Mouse (Mus musculus) thymus, postnatal 10 days (tissue): Measurements from ENCODE around the gene H2-Ab1.
A peak's percentile ranks its signal among the peaks of the same experiment; 100 is the strongest.

Source experiments
- DNase-seq, 2 experiments: peaks; one replicate each; pipeline ENCODE4 v3.0.0; 2021; ENCODE audit warnings: low spot score in 2 of 2

Gene H2-Ab1

GRCm38 (mm10) chr17:34239601-34240041 lies 17.9 kb upstream of the H2-Ab1 start:
- no peak for DNase-seq

DNA sequence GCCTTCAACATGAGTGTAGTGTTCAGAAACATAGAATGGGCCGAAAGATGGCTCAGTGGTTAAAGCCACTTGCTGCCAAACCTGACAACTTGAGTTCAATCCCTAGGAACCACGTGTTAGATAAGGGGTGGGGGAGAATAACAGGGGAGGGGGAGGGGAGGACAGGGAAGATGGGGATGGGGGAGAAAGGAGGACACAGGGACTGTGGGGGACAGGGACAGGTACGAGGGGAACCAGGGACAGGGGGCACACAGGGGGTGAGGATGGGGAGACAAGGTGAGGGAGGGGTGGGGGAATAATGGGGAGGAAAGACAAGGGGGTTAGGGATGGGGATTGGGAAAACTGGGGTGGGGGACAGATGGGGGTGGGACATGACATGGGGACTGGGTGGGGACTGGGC lies 17.1 kb upstream of the H2-Ab1 start:
- no peak for DNase-seq

DNA sequence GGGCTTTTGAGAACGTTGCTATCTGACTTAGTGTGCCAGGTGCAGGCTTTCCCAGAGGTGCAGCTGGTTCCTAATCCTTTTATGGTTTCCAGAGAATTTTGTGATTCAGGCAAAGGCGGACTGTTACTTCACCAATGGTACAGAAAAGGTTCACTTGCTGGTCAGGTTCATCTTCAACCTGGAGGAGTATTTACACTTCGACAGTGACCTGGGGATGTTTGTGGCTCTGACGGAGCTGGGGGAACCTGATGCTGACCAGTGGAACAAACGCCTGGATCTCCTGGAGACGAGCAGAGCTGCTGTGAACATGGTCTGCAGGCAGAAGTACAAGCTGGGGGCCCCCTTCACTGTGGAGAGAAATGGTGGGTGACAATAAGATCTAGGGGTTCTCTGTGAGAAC lies 16.6 kb upstream of the H2-Ab1 start:
- no peak for DNase-seq

DNA sequence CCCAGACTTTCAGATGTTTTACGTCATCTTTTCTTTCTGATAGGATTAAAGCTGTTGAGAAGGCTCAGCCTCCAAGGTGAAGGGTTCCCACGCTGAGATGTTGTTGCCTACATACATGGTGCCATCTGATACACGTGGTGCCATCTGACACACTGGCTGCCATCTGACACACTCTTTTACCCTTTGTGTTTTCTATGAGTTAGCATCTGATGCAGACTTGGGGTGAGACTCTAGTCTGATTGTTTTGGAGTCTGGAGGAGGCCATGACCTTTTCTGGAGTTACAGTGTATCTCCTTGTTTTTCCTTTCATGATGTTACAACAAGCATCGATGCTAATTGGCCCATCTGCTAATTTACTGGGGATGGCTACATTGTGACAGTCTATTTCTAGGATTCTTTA lies 12.8 kb upstream of the H2-Ab1 start:
- no peak for DNase-seq

DNA sequence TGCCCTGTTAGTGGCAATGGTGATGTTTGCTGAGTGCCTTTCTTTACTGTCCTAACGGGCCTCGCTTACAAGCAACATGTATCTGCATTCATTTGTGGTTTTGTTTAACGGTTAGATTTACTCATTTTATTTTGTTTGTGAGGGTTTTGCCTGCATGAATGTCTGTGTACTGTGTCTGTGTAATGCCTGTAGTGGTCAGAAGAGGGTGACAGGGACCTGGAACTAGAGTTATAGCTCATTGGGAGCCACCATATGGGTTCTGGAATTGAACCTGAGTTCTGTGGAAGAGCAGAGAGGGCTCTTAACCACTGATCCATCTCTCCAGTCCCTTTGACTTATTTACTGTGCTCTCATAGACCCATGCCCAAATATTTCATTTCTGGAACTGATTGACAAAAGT lies 10.4 kb upstream of the H2-Ab1 start:
- no peak for DNase-seq

DNA sequence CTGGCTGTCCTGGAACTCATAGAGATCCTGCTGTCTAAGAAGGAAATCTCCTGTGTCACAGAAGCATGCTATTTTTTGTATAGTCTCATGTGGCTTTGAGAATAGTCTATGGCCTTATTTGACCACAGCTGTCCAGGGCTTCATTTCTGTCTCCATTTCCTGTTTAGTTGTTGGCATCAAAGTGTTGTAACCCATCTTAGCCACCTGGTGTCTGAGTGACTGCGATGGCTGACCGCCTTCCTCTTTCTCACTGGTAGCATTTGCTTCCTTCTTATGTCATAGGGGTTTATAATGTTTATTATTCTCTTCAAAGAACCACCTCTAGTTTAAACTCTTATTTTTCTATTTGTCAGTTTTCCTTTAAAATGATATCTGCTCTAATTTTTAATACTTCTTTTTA lies 8.7 kb upstream of the H2-Ab1 start:
- no peak for DNase-seq

DNA sequence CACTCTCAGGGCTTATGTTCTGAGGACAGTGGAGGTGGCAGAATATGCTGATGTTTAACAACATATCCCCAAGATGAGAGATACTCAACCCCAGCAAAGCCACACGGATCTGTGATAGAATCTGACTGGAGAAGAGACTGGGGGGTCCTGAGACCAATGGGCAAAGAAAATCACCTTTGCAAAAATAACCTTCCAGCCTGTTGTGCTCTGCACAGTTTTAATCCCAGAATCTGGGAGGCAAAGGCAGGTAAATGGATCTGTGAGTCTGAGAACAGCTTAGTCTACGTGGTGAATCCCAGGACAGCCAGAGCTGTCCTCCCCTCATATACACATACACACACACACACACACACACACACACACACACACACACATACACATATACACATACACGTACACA lies 8.1 kb upstream of the H2-Ab1 start:
- no peak for DNase-seq

- peak in 1 of 2 experiments; percentile 78 for DNase-seq
Observed at GRCm38 (mm10) chr17:34249878-34250277, 7.6 kb upstream of the H2-Ab1 start.

DNA sequence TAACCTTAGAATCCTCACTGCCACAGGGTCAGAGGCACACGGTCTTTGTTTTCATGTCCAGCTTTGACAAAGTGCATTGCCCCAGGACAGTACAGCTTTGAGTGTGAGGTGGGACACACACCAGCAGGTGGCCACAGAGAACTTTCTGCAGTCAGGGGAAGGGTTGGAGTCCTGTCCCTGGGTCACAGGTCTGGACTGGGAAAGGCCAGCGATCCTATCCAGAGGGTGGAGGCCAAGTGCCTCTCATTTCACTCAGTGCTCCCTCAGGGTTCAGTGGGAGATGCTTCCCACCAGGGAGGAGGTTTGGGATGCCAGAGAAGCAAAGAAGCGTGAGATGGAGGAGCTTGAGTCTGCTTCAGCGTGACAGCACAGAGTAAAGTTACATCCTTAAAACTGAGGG lies 5.8 kb upstream of the H2-Ab1 start:
- DNase-seq, result no peak

DNA sequence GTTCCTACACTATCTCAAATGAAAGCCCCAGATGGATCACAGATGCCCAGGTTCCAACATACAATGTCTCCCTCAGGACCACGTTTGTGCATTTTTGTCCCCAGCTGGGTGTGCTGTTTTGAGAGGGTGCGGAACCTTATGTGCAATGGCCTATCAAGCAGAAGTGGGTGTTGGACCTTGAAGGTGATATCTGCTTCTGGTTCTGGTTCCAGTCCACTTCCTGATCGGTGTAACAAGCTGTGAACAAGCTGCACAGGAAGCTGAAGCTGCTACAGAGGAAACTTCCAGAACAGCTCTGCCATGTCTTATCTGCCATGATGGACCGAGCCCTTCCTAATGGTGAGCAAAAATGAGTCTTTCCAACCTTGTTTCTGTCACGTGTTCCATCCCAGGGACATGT lies 988 bp upstream of the H2-Ab1 start:
- DNase-seq, result no peak

DNA sequence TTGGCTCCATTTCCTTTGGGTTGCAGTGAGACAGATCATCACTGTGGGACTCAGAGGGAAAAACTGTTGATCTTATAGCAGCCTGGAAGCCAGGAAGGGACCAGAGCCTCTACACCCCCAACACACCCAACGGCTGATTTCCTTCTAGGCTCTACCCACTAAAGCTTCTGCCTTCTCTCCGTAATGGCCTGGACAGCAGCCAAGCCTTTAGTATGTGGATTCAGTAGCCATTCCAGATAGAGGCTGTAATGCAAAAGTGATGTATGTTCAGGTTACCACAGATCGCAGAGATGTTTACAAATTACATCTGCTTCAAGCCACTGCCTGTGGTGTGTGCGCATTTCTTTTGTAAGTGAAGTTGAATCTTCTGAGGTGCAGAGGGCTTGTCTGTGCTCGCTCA lies 3.1 kb downstream of the H2-Ab1 start:
- DNase-seq, result no peak

- peak in 1 of 2 experiments; percentile 59 for DNase-seq
Observed at GRCm38 (mm10) chr17:34261502-34261901, 4.0 kb downstream of the H2-Ab1 start.

DNA sequence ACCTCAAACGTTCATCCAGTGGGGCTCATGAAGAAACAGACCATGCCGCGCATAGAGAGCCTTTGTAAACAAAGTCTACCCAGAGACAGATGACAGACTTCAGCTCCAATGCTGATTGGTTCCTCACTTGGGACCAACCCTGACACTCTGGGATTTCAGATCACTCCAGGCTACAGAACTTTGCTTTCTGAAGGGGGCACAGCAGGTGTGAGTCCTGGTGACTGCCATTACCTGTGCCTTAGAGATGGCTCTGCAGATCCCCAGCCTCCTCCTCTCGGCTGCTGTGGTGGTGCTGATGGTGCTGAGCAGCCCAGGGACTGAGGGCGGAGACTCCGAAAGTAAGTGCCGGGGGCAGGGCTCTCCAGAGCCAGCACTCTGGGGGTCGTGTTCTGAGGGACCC lies 5.6 kb downstream of the H2-Ab1 start:
- peak; percentile 55 to 74 for DNase-seq

DNA sequence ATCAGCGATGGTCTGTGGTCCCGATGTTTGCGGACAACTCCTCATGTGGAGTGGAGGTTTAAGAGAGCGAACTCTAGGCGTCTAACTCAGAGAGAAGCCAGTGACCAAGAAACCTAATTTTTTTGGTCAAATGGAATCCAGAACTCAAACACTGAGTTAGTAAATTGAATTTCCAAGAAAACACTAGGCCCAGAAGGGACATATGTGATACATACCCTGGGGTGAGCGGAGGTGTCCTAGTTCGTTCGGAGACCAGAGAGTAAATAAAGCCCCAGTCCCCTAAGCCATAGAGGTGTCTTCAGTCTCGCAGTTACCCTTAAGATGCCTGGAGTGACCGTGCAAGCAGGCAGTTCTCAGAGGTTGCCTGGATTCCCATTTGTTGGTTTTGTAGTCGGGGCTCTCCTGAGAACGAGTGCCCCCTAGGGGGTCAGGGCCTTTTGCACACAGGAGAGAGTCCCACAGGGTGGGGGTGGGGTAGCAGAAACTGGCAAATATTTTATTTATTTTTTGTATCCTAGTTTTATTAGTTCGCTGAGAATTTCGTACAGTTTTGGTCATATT lies 6.4 kb downstream of the H2-Ab1 start:
- peak; percentile 35 to 52 for DNase-seq

DNA sequence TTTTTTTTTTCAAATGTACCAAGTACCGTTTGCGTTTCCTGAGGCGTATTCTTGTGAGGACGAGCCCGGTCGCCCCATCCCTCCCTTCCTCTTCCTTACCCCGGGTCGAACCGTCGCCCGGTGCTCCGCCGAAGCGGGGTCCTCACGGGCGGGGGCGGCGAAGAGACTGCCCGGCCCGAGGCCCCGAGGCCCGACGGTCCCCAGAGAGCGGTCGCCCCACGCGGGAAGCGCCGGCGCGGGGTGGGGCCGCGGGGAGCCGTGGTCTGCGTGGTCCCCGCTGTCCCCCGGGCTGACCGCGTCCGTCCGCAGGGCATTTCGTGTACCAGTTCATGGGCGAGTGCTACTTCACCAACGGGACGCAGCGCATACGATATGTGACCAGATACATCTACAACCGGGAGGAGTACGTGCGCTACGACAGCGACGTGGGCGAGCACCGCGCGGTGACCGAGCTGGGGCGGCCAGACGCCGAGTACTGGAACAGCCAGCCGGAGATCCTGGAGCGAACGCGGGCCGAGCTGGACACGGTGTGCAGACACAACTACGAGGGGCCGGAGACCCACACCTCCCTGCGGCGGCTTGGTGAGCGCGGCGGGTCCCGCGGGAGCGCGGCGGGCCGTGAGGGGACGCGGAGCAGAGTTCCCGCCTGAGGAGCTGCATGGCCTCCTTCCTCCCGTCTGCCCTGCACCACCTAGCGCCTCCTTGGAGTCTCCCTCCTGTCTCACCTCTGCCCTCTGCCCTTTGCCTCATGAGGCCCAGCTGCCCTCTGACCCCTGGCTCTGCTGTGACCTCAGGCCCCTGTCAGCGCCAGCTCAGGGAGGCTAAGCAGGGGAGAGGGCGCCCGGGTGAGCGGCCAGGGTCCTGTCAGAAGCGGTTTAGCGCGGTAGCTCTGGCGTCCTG lies 7.2 kb downstream of the H2-Ab1 start:
- no peak for DNase-seq

GRCm38 (mm10) chr17:34268262-34268661 lies 10.8 kb downstream of the H2-Ab1 start:
- no peak for DNase-seq

GRCm38 (mm10) chr17:34268748-34269147 lies 11.3 kb downstream of the H2-Ab1 start:
- DNase-seq, result no peak

DNA sequence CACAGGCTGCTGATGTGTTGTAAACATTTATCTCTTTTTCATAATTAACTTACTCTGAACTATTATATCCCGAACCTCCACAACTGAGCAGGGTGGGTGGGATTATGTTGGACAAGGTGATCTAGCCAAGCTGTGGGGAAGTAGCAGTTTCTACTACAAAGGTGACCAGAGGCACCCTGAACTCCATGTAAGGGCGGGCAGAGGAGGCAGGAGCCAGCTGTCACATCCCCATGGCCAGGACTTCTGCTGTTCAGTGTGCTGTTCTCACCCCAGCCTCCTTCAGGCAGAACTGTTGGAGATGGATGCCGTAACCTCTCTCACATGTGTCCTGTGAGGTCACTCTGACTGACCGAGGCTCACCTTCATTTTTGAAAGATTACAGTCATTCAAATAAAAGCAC lies 12.3 kb downstream of the H2-Ab1 start:
- DNase-seq, result no peak

GRCm38 (mm10) chr17:34270230-34270629 lies 12.7 kb downstream of the H2-Ab1 start:
- no peak for DNase-seq

DNA sequence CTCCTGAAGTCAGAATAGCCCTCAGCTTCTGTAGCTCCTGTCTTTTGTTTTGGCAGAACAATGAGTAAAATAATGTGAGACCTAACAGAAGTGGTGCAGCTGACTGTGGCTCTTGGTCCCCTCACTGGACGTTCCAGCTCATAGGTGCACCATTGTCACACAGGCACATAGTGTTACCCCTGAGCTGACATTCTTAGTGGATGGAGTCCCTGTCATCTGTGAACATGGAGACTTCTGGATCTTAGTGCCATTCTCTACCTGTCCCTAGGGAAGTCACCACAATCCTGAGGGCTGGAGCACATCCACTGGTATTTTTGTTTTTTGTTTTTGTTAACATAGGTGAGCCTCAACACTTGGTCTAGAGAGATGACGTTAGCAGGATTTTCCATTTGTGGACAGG lies 13.5 kb downstream of the H2-Ab1 start:
- DNase-seq, result no peak

GRCm38 (mm10) chr17:34272102-34272501 lies 14.6 kb downstream of the H2-Ab1 start:
- DNase-seq, result no peak

- no peak for DNase-seq
Observed at GRCm38 (mm10) chr17:34280499-34281038, 23.1 kb downstream of the H2-Ab1 start.

DNA sequence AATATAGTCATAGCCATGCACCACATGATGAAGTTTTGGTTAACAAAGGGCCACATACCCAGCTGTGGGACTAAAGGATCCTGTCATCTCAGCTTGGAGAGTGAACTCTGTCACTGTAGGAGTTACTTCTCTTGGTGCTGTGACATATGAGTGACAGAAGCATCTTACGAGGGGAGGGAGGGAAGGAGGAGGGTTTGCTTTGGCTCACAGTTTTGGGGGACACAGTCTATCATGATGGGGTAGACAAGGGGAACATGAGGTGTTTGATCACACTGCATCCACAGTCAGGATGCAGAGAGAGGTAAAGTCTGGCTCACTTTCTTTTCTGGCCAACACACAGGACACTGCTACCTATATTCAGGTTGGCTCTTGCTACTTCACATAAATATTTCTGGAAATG lies 24.3 kb downstream of the H2-Ab1 start:
- no peak for DNase-seq
